Mouse (Mus musculus) lung, adult 2 months (tissue): ENCODE data around the gene Ufd1. TPM values are rescaled to one million over a fixed set of nuclear protein-coding genes. Genes with fewer than 3 reads are reported as not detected.
A peak's percentile ranks its signal among the peaks of the same experiment; 100 is the strongest.

Experiments used
- DNase-seq: peaks from one replicate; pipeline ENCODE4 v3.0.0; 2022
- H3K4me1 ChIP-seq: fragments of 200-500 bp; 2 replicates; pipeline ENCODE4 v1.6.1; 2011; ENCODE audit warnings: low read length; ENCODE audit not compliant: control insufficient read depth, insufficient read depth
- H3K4me3 ChIP-seq: fragments of 200-500 bp; replicated peaks from 2 replicates; pipeline ENCODE3; 2011; ENCODE audit warnings: low read depth, mild to moderate bottlenecking, control low read depth, low read length; ENCODE audit errors: extremely low read depth
- CTCF ChIP-seq: fragments of 200-500 bp; IDR thresholded peaks from 2 replicates; pipeline ENCODE4 v1.5.1; 2011; ENCODE audit warnings: mild to moderate bottlenecking, low read length, control low read depth; ENCODE audit not compliant: insufficient read depth
- POLR2A ChIP-seq: fragments of 200-500 bp; IDR thresholded peaks from 2 replicates; pipeline ENCODE4 v1.6.1; 2011; ENCODE audit warnings: low read depth, mild to moderate bottlenecking, control low read depth, low read length, borderline replicate concordance; ENCODE audit errors: extremely low read depth
- WGBS: fragments of 180-500 bp; shearing (Covaris S2); methylation state at CpG from one replicate; pipeline ENCODE4 v1.1.7; 2018; 5-methylcytosine and 5-hydroxymethylcytosine counted together
- polyA plus RNA-seq: library from polyadenylated mRNA; depleted of rRNA; stranded (reverse); fragments of >200 nt; gene quantifications from 2 replicates; pipeline ENCODE4 v1.2.3, GENCODE M21; 2012; rRNA removed

The Ufd1 gene
- polyA plus RNA-seq, 1 experiment, result 39.3 TPM

GRCm38 (mm10) chr16:18878091-18878720 lies 66.6 kb downstream of the Ufd1 start:
- no peak for DNase-seq

GRCm38 (mm10) chr16:18884044-18884443 lies 72.5 kb downstream of the Ufd1 start:
- no peak overlapping the region for H3K4me3 ChIP-seq
- H3K4me1 ChIP-seq, result peaks cover 6% of the 10 kb centered on the region
- DNase-seq, result no peak
- no peak for TF ChIP-seq POLR2A
- no peak for TF ChIP-seq CTCF

More at GRCm38 (mm10) chr16:18878091-18878720, 66.6 kb downstream of the Ufd1 start:
- Histone ChIP-seq H3K4me1 (peaks cover 4% of the 10 kb centered on the region; the same call in 1 of the 2 replicates), H3K4me3 (peak overlapping the region; percentile 98)
- 17% methylated on average over 20 of the region's 20 CpGs for WGBS
- TF ChIP-seq POLR2A (no peak), CTCF (no peak)

Other genes with a start within 250 kb of the Ufd1 start
- gene Tbx1, start 221.1 kb upstream of the Ufd1 start, polyA plus RNA-seq, result 32.5 and 38.4 TPM in 2 replicates
- 9.7 and 15.5 TPM in 2 replicates for gene Gp1bb, start 189.4 kb upstream of the Ufd1 start, polyA plus RNA-seq
- 3.6 and 9.4 TPM in 2 replicates for gene Gm49601, start 185.4 kb upstream of the Ufd1 start, polyA plus RNA-seq
- 9.0 and 22.0 TPM in 2 replicates for gene Sept5, start 181.8 kb upstream of the Ufd1 start, polyA plus RNA-seq
- gene Cldn5, start 34.9 kb upstream of the Ufd1 start, polyA plus RNA-seq, result 753 and 874 TPM in 2 replicates
- 3.3 and 3.5 TPM in 2 replicates for gene Cdc45, start 208 bp downstream of the Ufd1 start, polyA plus RNA-seq
- gene 2510002D24Rik, start 24.8 kb downstream of the Ufd1 start, polyA plus RNA-seq, result 37.4 and 46.3 TPM in 2 replicates
- gene Gm28539, start 24.8 kb downstream of the Ufd1 start, polyA plus RNA-seq, result 1.8 and 4.4 TPM in 2 replicates
- 6.1 and 10.4 TPM in 2 replicates for gene Mrpl40, start 65.1 kb downstream of the Ufd1 start, polyA plus RNA-seq
- 53.3 and 58.8 TPM in 2 replicates for gene Hira, start 65.3 kb downstream of the Ufd1 start, polyA plus RNA-seq